Comparison of ENCODE assay signal across 8 mouse cellular contexts in the genomic region with DNA sequence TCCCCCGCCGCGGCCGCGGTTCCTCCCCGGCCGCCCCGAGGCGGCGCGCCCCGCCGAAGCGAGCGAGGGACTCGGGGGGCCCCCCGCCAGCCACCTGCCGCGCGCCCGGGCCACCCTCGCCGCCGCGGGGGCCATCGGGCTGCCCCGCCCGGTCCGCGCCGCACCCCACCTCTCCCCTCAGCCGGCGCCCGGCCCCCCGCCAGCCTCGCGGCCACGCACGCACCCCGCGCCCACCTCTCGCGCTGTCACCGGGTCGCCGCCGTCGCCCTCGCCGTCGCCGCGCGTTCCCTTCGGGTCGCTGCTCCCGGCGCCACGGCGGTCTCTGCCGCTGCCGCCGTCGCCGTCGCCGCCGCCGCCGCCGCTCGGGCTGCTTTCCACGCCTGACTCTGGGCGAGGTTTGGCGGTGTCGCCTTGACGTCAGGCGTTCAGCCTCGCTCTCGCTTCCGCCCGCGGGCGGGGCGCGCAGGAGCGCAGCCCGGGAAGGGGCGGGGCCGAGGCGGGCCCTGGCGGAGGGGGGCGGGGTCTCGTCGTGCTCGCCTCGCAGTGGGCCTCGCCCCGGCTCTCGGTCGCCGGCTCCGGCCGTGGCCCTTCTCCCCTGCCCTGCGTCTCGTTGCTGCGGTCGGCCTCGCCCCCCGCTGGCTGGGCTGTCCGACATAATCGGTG. TPM values are rescaled to one million over a fixed set of nuclear protein-coding genes. Genes with fewer than 3 reads are reported as not detected.
A peak's percentile ranks its signal among the peaks of the same experiment; 100 is the strongest.
DNase-seq lines count a peak whose midpoint lies in the region; ATAC-seq and TF ChIP-seq lines count a peak whose summit lies in the region.

A gene (minus strand): TSS at position 439 of the 663 bp plus-strand sequence.

- no peaks in the 10 kb centered on the region for H3K36me3 ChIP-seq in hindbrain, embryonic 10.5 days
- no peaks in the 10 kb centered on the region for H3K36me3 ChIP-seq in lung, postnatal 0 days (ENCODE audit: insufficient read depth, low read length)

- peak within 1 kb of the TSS; percentile 82 for H3K4me3 ChIP-seq in hindbrain, embryonic 10.5 days
- H3K4me3 ChIP-seq in lung, postnatal 0 days (ENCODE audit: low read depth, low read length) = peak within 1 kb of the TSS; percentile 100

- no peaks in the 10 kb centered on the region; the same call in 1 of the 2 replicates for H3K27me3 ChIP-seq in hindbrain, embryonic 10.5 days (ENCODE audit: insufficient read depth, poor library complexity, severe bottlenecking)
- H3K27me3 ChIP-seq in lung, postnatal 0 days (replicated peaks; ENCODE audit: insufficient read depth, low read length) = no peaks in the 10 kb centered on the region

- under 1% methylated on average over 112 of the region's 112 CpGs for WGBS in hindbrain, embryonic 10.5 days
- WGBS in lung, postnatal 0 days = 1% methylated on average over 90 of the region's 112 CpGs

- peaks cover 30% of the 10 kb centered on the region for H3K4me1 ChIP-seq in hindbrain, embryonic 10.5 days (replicated peaks)
- H3K4me1 ChIP-seq in lung, postnatal 0 days (ENCODE audit: insufficient read depth, low read depth, low read length) = peaks cover 10% of the 10 kb centered on the region; the same call in 1 of the 2 replicates

- peak; percentile 42 for DNase-seq in MEL-GATA-1-ER (ENCODE audit: extremely low read depth, low read depth)
- DNase-seq in cerebellum, adult 8-10 months = peak; percentile 95
- DNase-seq in hindbrain, embryonic 10.5 days (ENCODE audit: low spot score) = peak; percentile 95
- DNase-seq in layer of hippocampus, adult 9-11 months = peak; percentile 95
- DNase-seq in lung, postnatal 0 days (ENCODE audit: low spot score) = peak; percentile 97
- peak; percentile 97 for DNase-seq in ovary, postnatal 14 days (ENCODE audit: low spot score)
- peak; percentile 98 for DNase-seq in thymus, postnatal 14 days

- peak within 1 kb of the TSS; percentile 99 for H3K9ac ChIP-seq in lung, postnatal 0 days (replicated peaks; ENCODE audit: low read depth)

- peak within 1 kb of the TSS; percentile 95 for H3K27ac ChIP-seq in hindbrain, embryonic 10.5 days
- H3K27ac ChIP-seq in lung, postnatal 0 days (ENCODE audit: low read length) = peak within 1 kb of the TSS; percentile 100

- no peak for TF ChIP-seq EP300 in lung, postnatal 0 days (IDR thresholded peaks at IDR 0.05)

- no peak for TF ChIP-seq CTCF in lung, postnatal 0 days (IDR thresholded peaks at IDR 0.05)

- peak; percentile 88 for ATAC-seq in frontal cortex, adult (ENCODE audit: low TSS enrichment)
- ATAC-seq in lung, postnatal 0 days = peak; percentile 95

- H3K4me2 ChIP-seq in lung, postnatal 0 days (replicated peaks; ENCODE audit: low read depth, low read length) = peak within 1 kb of the TSS; percentile 72

- H3K9me3 ChIP-seq in hindbrain, embryonic 10.5 days = no peaks in the 10 kb centered on the region
- no peaks in the 10 kb centered on the region for H3K9me3 ChIP-seq in lung, postnatal 0 days (ENCODE audit: low read length)

RNA-seq across cellular contexts. Expression of the gene that starts here (rescaled TPM):
- polyA plus RNA-seq in hindbrain, embryonic 10.5 days (2016; fragmentation: Nextera tagmentation; extraction: Ambion mirVana) = 131 and 147 TPM in 2 replicates
- polyA plus RNA-seq in lung, postnatal 0 days (2015; fragmentation: Nextera tagmentation; extraction: Ambion mirVana) = 268 and 290 TPM in 2 replicates

Comparison
In these comparisons a context has a peak if more than half of its experiments do, and no peak if none do; other contexts are left out.
1. Peak in every context shown above with its lines: DNase-seq, ATAC-seq, H3K4me3 ChIP-seq and H3K27ac ChIP-seq.
2. DNase-seq: peak in every context shown above with its lines; median percentile 98 in thymus, postnatal 14 days; 97 in lung, postnatal 0 days; 97 in ovary, postnatal 14 days; 95 in cerebellum, adult 8-10 months; 95 in hindbrain, embryonic 10.5 days; 95 in layer of hippocampus, adult 9-11 months; 42 in MEL-GATA-1-ER.